Mouse (Mus musculus): ENCODE data around the gene Arr3. TPM values are rescaled to one million over a fixed set of nuclear protein-coding genes. Genes with fewer than 3 reads are reported as not detected.

Gene Arr3
- not detected in 4 replicates for total RNA-seq (2023)

GRCm38 (mm10) chrX:100605314-100605713 is at the start of gene Arr3:
Gene Arr3 (plus strand): TSS chrX:100605497.

GRCm38 (mm10) chrX:100571951-100572350 is 33.3 kb upstream of the Arr3 start, which contains the start of gene Awat1:
Gene Awat1 (plus strand): TSS chrX:100572251.

GRCm38 (mm10) chrX:100594791-100595190 is 10.5 kb upstream of the Arr3 start, which contains the start of gene P2ry4:
Gene P2ry4 (minus strand): TSS chrX:100594869.

GRCm38 (mm10) chrX:100625546-100625801 is 20.2 kb downstream of the Arr3 start, which contains the start of gene Kif4:
Gene Kif4 (plus strand): TSS chrX:100625737.

GRCm38 (mm10) chrX:100625802-100626793 is 20.8 kb downstream of the Arr3 start, which contains the start of gene Pdzd11:
Gene Pdzd11 (minus strand): TSS chrX:100626568.

Other genes starting within 250 kb of the Arr3 start
- gene Otud6a, start 176.5 kb upstream of the Arr3 start, total RNA-seq (2023), result not detected in 4 replicates
- 0.30 to 1.0 TPM (median 0.47 TPM) in 4 replicates for gene Awat2, start 162.8 kb upstream of the Arr3 start, total RNA-seq (2023)
- gene Igbp1, start 111.2 kb upstream of the Arr3 start, total RNA-seq (2023), result 53.9 to 57.5 TPM (median 54.8 TPM) in 4 replicates
- 0.12 to 0.21 TPM (median 0.13 TPM) in 3 of 4 replicates, not detected in the other for gene Dgat2l6, start 80.7 kb upstream of the Arr3 start, total RNA-seq (2023)
- not detected in 4 replicates for gene Awat1, start 33.2 kb upstream of the Arr3 start, total RNA-seq (2023)
- not detected in 4 replicates for gene P2ry4, start 10.6 kb upstream of the Arr3 start, total RNA-seq (2023)
- 0.63 to 1.9 TPM (median 1.5 TPM) in 4 replicates for gene Kif4, start 20.2 kb downstream of the Arr3 start, total RNA-seq (2023)
- gene Pdzd11, start 21.1 kb downstream of the Arr3 start, total RNA-seq (2023), result 17.2 to 22.4 TPM (median 19.8 TPM) in 4 replicates
- gene Gdpd2, start 124.4 kb downstream of the Arr3 start, total RNA-seq (2023), result 0.30 TPM in 1 of 4 replicates, not detected in the others
- gene Dlg3, start 162.2 kb downstream of the Arr3 start, total RNA-seq (2023), result 4.7 to 9.0 TPM (median 5.3 TPM) in 4 replicates